Mouse (Mus musculus) limb, embryonic 10.5 days (tissue): ENCODE data around the gene Zyg11b. TPM values are rescaled to one million over a fixed set of nuclear protein-coding genes. Genes with fewer than 3 reads are reported as not detected.

Experiments used
- DNase-seq: peaks from one replicate; pipeline ENCODE4 v3.0.0-alpha.2; 2017; ENCODE audit warnings: low spot score
- H3K27ac ChIP-seq: fragments of 300-500 bp; sonication (generic); 2 replicates; pipeline ENCODE4 v1.5.1; 2016; ENCODE audit warnings: mild to moderate bottlenecking
- H3K27me3 ChIP-seq: fragments of 300-500 bp; sonication (generic); 2 replicates; pipeline ENCODE4 v1.6.1; 2016; ENCODE audit warnings: low read depth, mild to moderate bottlenecking; ENCODE audit not compliant: poor library complexity, severe bottlenecking
- H3K36me3 ChIP-seq: fragments of 300-500 bp; sonication (generic); 2 replicates; pipeline ENCODE4 v1.6.1; 2016; ENCODE audit warnings: mild to moderate bottlenecking, moderate library complexity
- H3K4me1 ChIP-seq: fragments of 300-500 bp; sonication (generic); 2 replicates; pipeline ENCODE4 v1.6.1; 2016
- H3K4me3 ChIP-seq: fragments of 300-500 bp; sonication (generic); 2 replicates; pipeline ENCODE4 v1.5.1; 2016; ENCODE audit warnings: mild to moderate bottlenecking, moderate library complexity
- H3K9me3 ChIP-seq: fragments of 300-500 bp; sonication (generic); replicated peaks from 2 replicates; pipeline ENCODE4 v1.6.1; 2016; ENCODE audit warnings: mild to moderate bottlenecking
- WGBS: fragments of 180-500 bp; shearing (Covaris S2); methylation state at CpG from one replicate; pipeline ENCODE4 v1.1.7; 2016; 5-methylcytosine and 5-hydroxymethylcytosine counted together
- polyA plus RNA-seq: library from polyadenylated mRNA; unstranded; fragments of >200 nt; fragmentation: Nextera tagmentation; extraction: Ambion mirVana; gene quantifications from 2 replicates; pipeline ENCODE4 v1.2.1, GENCODE M21; 2016

Gene Zyg11b
- polyA plus RNA-seq, 1 experiment from 2014 or later = 13.6 TPM

GRCm38 (mm10) chr4:108213023-108213422, 87.9 kb downstream of the Zyg11b start:
- no peak overlapping the region for H3K27ac ChIP-seq
- H3K36me3 ChIP-seq = no peaks in the 10 kb centered on the region
- peaks cover 10% of the 10 kb centered on the region for H3K4me1 ChIP-seq
- peaks cover 32% of the 10 kb centered on the region for H3K27me3 ChIP-seq
- H3K4me3 ChIP-seq = no peak overlapping the region
- no peaks in the 10 kb centered on the region for H3K9me3 ChIP-seq
- 84% methylated on average over 2 of the region's 2 CpGs for WGBS
- DNase-seq = no peak

DNA sequence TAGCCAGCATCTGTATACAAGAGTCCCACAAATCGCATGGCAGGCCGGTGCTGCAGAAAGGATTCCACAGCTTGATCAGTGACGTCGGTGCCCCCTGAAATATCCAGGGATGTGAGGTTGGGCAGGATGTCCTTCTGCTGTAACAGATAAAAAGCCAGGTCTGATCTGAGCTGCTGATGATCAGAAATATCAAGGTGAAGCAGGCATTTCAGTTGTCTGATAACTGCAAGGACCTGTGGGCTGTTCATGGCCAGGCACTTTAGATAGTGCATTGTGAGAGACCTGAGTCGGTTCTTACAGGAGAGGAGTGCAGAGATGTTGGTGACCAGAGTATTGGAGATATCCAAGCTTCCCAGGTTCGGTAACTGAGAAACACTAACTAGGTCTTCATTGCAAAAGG, 96.3 kb downstream of the Zyg11b start:
- no peaks in the 10 kb centered on the region for H3K27me3 ChIP-seq
- no peaks in the 10 kb centered on the region for H3K36me3 ChIP-seq
- H3K27ac ChIP-seq = no peak overlapping the region
- no peak for DNase-seq
- H3K4me1 ChIP-seq = no peaks in the 10 kb centered on the region
- WGBS = 92% methylated on average over 6 of the region's 6 CpGs
- no peaks in the 10 kb centered on the region for H3K9me3 ChIP-seq
- H3K4me3 ChIP-seq = no peak overlapping the region

- 0 out of 2 replicates have a peak, but pooled peaks cover 3% of the 10 kb centered on the region for H3K4me1 ChIP-seq
- no peak for DNase-seq
- no peak overlapping the region for H3K27ac ChIP-seq
- no peaks in the 10 kb centered on the region for H3K9me3 ChIP-seq
- H3K4me3 ChIP-seq = no peak overlapping the region
- 76% methylated on average over 2 of the region's 2 CpGs for WGBS
- no peaks in the 10 kb centered on the region for H3K36me3 ChIP-seq
- H3K27me3 ChIP-seq = no peaks in the 10 kb centered on the region
Observed at GRCm38 (mm10) chr4:108199236-108199635, 101.7 kb downstream of the Zyg11b start.

DNA sequence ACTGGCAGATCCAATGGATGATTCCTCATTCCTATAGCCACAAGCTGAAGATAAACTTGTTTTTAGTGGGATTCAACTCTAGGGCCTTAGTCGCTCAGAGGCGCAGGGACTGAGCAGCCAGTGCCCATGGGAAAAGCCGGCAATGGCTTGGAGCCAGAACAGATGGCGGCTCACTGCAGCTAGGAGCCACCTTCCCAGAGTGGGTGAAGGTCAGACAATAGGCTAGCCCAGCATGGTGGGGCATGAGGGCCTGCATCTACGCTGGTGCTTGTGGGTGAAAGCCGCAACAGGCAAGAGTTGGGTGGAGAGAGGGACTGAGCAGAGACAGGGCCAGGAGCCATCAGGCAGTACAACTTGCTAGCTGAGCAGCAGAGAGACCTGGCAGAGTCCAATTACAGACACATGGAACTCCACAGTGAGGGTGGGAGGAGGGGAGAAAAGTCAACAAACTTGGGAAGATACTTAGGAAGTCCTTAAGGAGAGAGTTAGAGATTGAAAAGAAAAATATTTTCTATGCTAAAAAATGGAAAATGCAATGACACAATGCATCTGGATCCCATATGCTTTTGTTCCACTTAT, 104.5 kb downstream of the Zyg11b start:
- 76% methylated on average over 6 of the region's 6 CpGs for WGBS
- Histone ChIP-seq H3K9me3 (no peaks in the 10 kb centered on the region), H3K27me3 (no peaks in the 10 kb centered on the region), H3K27ac (0 out of 2 replicates have a peak overlapping the region, but pooled peaks have one; percentile 28), H3K4me3 (no peak overlapping the region), H3K36me3 (no peaks in the 10 kb centered on the region), H3K4me1 (0 out of 2 replicates have a peak, but pooled peaks cover 3% of the 10 kb centered on the region)
- no peak for DNase-seq

DNA sequence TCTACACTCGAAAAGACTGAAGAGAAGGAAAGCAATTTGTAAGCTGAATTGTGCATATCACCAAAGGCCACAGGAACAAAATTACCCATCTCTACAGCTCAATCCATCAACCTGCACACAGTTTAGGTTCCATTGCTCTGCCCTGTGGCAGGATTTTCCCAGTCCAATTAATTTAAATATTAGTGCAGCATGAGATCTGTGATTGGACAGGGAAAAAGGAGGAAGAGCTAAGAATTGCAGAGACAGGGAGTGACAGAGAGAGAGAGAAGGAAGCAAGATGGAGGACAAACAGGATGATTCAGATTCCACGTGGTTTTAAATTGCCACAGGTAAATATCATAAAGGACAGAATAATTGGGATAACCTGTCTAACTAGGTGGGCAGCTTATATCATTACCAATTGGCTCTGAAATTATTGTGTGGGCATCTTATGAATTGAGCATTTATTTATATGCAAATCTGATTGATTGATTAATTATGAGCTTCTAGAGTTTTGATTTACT, 108.0 kb downstream of the Zyg11b start:
- Histone ChIP-seq H3K4me3 (no peak overlapping the region), H3K27ac (no peak overlapping the region), H3K4me1 (0 out of 2 replicates have a peak, but pooled peaks cover 3% of the 10 kb centered on the region), H3K36me3 (no peaks in the 10 kb centered on the region), H3K27me3 (no peaks in the 10 kb centered on the region), H3K9me3 (no peaks in the 10 kb centered on the region)
- no peak for DNase-seq
- WGBS = 75% methylated on average over 2 of the region's 2 CpGs

DNA sequence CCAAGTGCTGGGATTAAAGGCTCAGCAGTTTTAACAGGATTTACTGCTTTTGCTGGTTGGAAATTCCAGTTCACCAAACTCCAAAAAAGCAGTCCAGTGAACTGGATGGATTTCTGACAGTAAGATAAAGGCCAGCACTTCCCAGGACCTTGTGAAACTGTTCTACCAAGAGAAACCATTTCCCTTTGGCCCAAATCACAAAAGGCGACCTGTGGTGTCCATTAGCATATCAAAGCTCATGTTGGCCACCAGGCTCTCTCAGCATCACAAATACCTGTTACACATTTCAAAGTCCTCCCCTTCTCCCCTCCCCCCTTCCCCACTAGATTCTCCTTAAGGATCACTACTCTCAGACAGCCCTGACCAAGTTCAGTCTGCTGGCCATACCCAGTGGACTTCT, 118.6 kb downstream of the Zyg11b start:
- no peak overlapping the region for H3K27ac ChIP-seq
- DNase-seq = no peak
- no peaks in the 10 kb centered on the region for H3K9me3 ChIP-seq
- H3K4me1 ChIP-seq = no peaks in the 10 kb centered on the region
- H3K27me3 ChIP-seq = no peaks in the 10 kb centered on the region
- H3K36me3 ChIP-seq = no peaks in the 10 kb centered on the region
- 44% methylated on average over 1 of the region's 1 CpGs for WGBS
- H3K4me3 ChIP-seq = no peak overlapping the region

Other genes with a start within 250 kb of the Zyg11b start
- 0.16 and 0.33 TPM in 2 replicates for gene Podn, start 204.7 kb downstream of the Zyg11b start, polyA plus RNA-seq
- 138 TPM in 2 replicates for gene Scp2, start 156.1 kb downstream of the Zyg11b start, polyA plus RNA-seq
- 31.2 and 32.9 TPM in 2 replicates for gene Echdc2, start 135.7 kb downstream of the Zyg11b start, polyA plus RNA-seq
- 0.13 TPM in 1 of 2 replicates, not detected in the other for gene Zyg11a, start 83.0 kb downstream of the Zyg11b start, polyA plus RNA-seq
- 68.2 and 71.3 TPM in 2 replicates for gene Coa7, start 27.0 kb upstream of the Zyg11b start, polyA plus RNA-seq
- 1.5 and 5.6 TPM in 2 replicates for gene Shisal2a, start 82.3 kb upstream of the Zyg11b start, polyA plus RNA-seq
- gene Gpx7, start 105.9 kb upstream of the Zyg11b start, polyA plus RNA-seq = 40.6 and 44.3 TPM in 2 replicates
- gene Tut4, start 158.3 kb upstream of the Zyg11b start, polyA plus RNA-seq = 95.8 and 119 TPM in 2 replicates